ENCODE assay signal across 9 mouse cellular contexts in the genomic region with DNA sequence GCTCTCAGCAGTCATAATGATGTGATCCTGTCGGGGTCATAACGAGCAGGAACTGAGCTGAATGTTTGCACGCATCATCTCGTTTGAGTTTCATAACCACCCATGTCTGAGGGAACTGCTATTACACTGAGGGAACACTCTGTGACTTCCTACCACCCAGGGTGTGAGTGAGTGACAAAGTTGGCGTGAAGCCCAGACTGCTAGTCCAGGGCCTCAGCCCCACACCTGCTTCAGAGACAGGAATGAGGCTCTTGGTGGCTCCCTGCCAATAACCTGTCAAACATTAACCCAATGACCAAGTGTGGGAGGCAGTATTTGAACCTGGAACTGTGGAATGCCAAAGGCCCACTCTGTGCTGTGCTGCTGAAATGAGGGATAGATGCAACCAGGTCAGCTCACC.
DNase-seq lines count a peak whose midpoint lies in the region; ATAC-seq and TF ChIP-seq lines count a peak whose summit lies in the region.
"Had no signal": no experiment of that assay in that cellular context is flagged by ENCODE, and none has a peak within 500 bp of the region (broad histone marks: within the 10 kb centered on the region; RNA-seq: fewer than 3 reads in every experiment).

No protein-coding gene starts in this region.

- peak; percentile 59; the same call in 1 of the 2 replicates for ATAC-seq in frontal cortex, adult (ENCODE audit: low TSS enrichment)
- ATAC-seq in lung, embryonic 15.5 days (ENCODE audit: borderline replicate concordance, extremely low read depth, low FRiP score, low TSS enrichment) = peak; percentile 92
- ATAC-seq in neural tube, embryonic 15.5 days (ENCODE audit: low FRiP score) = no peak

- no peak overlapping the region for H3K4me3 ChIP-seq in MEL (ENCODE audit: control insufficient read depth in 1 of 2, insufficient read depth in 1 of 2, low read depth in 2 of 2, low read length in 2 of 2)
- H3K4me3 ChIP-seq in lung, embryonic 15.5 days = no peak overlapping the region
- no peak overlapping the region for H3K4me3 ChIP-seq in neural tube, embryonic 15.5 days (replicated peaks)
- H3K4me3 ChIP-seq: neural tube, embryonic 13.5 days had no signal

- H3K4me2 ChIP-seq in lung, embryonic 15.5 days = no peak overlapping the region
- H3K4me2 ChIP-seq in neural tube, embryonic 15.5 days = no peak overlapping the region
- H3K4me2 ChIP-seq: neural tube, embryonic 13.5 days had no signal

- no peak for TF ChIP-seq RAD21 in MEL (IDR thresholded peaks at IDR 0.05; ENCODE audit: low read depth, low read length)

- no peak for DNase-seq in frontal cortex, postnatal 36 days (ENCODE audit: low spot score in 2 of 2)
- peak; percentile 83 for DNase-seq in MEL (ENCODE audit: low read depth, low spot score)
- DNase-seq in heart, adult 8-10 months (ENCODE audit: low spot score) = peak; percentile 55
- DNase-seq in kidney, adult 9 months = peak; percentile 99
- peak; percentile 84 for DNase-seq in yolk sac, embryonic 10.5 days (ENCODE audit: low spot score)

- peaks cover 21 to 38% of the 10 kb centered on the region in 2 experiments for H3K4me1 ChIP-seq in MEL (ENCODE audit: control insufficient read depth in 1 of 2, insufficient read depth in 2 of 2, low read length in 2 of 2)
- H3K4me1 ChIP-seq in lung, embryonic 15.5 days = peaks cover 12% of the 10 kb centered on the region
- H3K4me1 ChIP-seq in neural tube, embryonic 15.5 days = no peaks in the 10 kb centered on the region
- H3K4me1 ChIP-seq: neural tube, embryonic 13.5 days had no signal

- H3K36me3 ChIP-seq in MEL (ENCODE audit: control insufficient read depth in 1 of 2, insufficient read depth in 2 of 2, low read length in 2 of 2) = peaks cover 0 to 29% of the 10 kb centered on the region in 2 experiments; a peak in 2 of 4 replicates
- no peaks in the 10 kb centered on the region for H3K36me3 ChIP-seq in lung, embryonic 15.5 days
- H3K36me3 ChIP-seq in neural tube, embryonic 15.5 days = no peaks in the 10 kb centered on the region
- H3K36me3 ChIP-seq: neural tube, embryonic 13.5 days had no signal

- peak in 1 of 2 experiments; percentile 29; a peak in 1 of 4 replicates for TF ChIP-seq EP300 in MEL (IDR thresholded peaks at IDR 0.05; ENCODE audit: low read depth in 1 of 2, low read length in 2 of 2)

- no peak for TF ChIP-seq POLR2A in MEL (IDR thresholded peaks at IDR 0.05; ENCODE audit: control insufficient read depth in 1 of 2, insufficient read depth in 1 of 2, low read depth in 1 of 2, low read length in 2 of 2, poor library complexity in 1 of 2)

- H3K27ac ChIP-seq in MEL (ENCODE audit: control insufficient read depth, low read depth, low read length) = no peak overlapping the region; the same call in 1 of the 2 replicates
- peak overlapping the region; percentile 70 for H3K27ac ChIP-seq in lung, embryonic 15.5 days
- H3K27ac ChIP-seq in neural tube, embryonic 15.5 days (replicated peaks) = no peak overlapping the region
- H3K27ac ChIP-seq: neural tube, embryonic 13.5 days had no signal

- H3K9ac ChIP-seq in MEL (ENCODE audit: control insufficient read depth, low read depth, low read length, poor library complexity, severe bottlenecking) = no peak overlapping the region
- no peak overlapping the region for H3K9ac ChIP-seq in lung, embryonic 15.5 days
- H3K9ac ChIP-seq in neural tube, embryonic 15.5 days (replicated peaks) = no peak overlapping the region
- H3K9ac ChIP-seq: neural tube, embryonic 13.5 days had no signal

- TF ChIP-seq CTCF in MEL (IDR thresholded peaks at IDR 0.05 in 2 of 3, conservative IDR thresholded peaks at IDR 0.05 in 1 of 3; ENCODE audit: control insufficient read depth in 1 of 3, insufficient read depth in 1 of 3, low read depth in 2 of 3, low read length in 3 of 3, poor library complexity in 1 of 3, severe bottlenecking in 1 of 3) = no peak

- no peaks in the 10 kb centered on the region for H3K9me3 ChIP-seq in MEL (replicated peaks; ENCODE audit: insufficient read depth, low read length)
- H3K9me3 ChIP-seq in lung, embryonic 15.5 days = no peaks in the 10 kb centered on the region
- no peaks in the 10 kb centered on the region for H3K9me3 ChIP-seq in neural tube, embryonic 15.5 days (replicated peaks)
- H3K9me3 ChIP-seq: neural tube, embryonic 13.5 days had no signal

- H3K27me3 ChIP-seq in MEL (ENCODE audit: control insufficient read depth in 1 of 2, insufficient read depth in 2 of 2, low read length in 2 of 2) = no peaks in the 10 kb centered on the region
- no peaks in the 10 kb centered on the region for H3K27me3 ChIP-seq in lung, embryonic 15.5 days
- no peaks in the 10 kb centered on the region for H3K27me3 ChIP-seq in neural tube, embryonic 15.5 days (replicated peaks)
- H3K27me3 ChIP-seq: neural tube, embryonic 13.5 days had no signal

- H3K79me2 ChIP-seq in MEL (ENCODE audit: control insufficient read depth, insufficient read depth, low read length, poor library complexity) = no peaks in the 10 kb centered on the region

- WGBS in lung, embryonic 15.5 days = 12% methylated on average over 5 of the region's 5 CpGs
- 59% methylated on average over 5 of the region's 5 CpGs for WGBS in neural tube, embryonic 15.5 days

TF ChIP-seq in MEL, 35 proteins besides CTCF, POLR2A, EP300 and RAD21:
- 0 out of 2 replicates have a peak, but pooled peaks have one; percentile 10 for TF ChIP-seq BHLHE40 (IDR thresholded peaks at IDR 0.05; ENCODE audit: borderline replicate concordance, low read depth, low read length)
- TF ChIP-seq USF1 (IDR thresholded peaks at IDR 0.05; ENCODE audit: low read depth, low read length) = no peak
- no peak for TF ChIP-seq ZC3H11A (IDR thresholded peaks at IDR 0.05; ENCODE audit: low read depth, low read length)
- no peak for TF ChIP-seq MYB (IDR thresholded peaks at IDR 0.05; ENCODE audit: low read depth, low read length)
- TF ChIP-seq ETS1 (IDR thresholded peaks at IDR 0.05; ENCODE audit: low read depth, low read length) = peak; percentile 59; the same call in 1 of the 2 replicates
- TF ChIP-seq TCF12 (IDR thresholded peaks at IDR 0.05; ENCODE audit: low read depth, low read length) = peak; percentile 51
- no peak for TF ChIP-seq SIN3A (IDR thresholded peaks at IDR 0.05; ENCODE audit: low read length)

Comparison
In these comparisons a context has a peak if more than half of its experiments do, and no peak if none do; other contexts are left out.
1. DNase-seq: peak in MEL (single experiment), heart, adult 8-10 months (single experiment), kidney, adult 9 months (single experiment) and yolk sac, embryonic 10.5 days (single experiment); none in frontal cortex, postnatal 36 days (0 of 2).